Mouse (Mus musculus): ENCODE results near the gene Sema6d.

- TF ChIP-seq CTCF (conservative IDR thresholded peaks at IDR 0.05; ENCODE audit: insufficient read depth, insufficient read length, low read depth, low read length) (no peak), POLR2A (IDR thresholded peaks at IDR 0.05; ENCODE audit: low read depth, low read length) (no peak)
Measured at GRCm38 (mm10) chr2:124657358-124657757, 567.6 kb downstream of the Sema6d start.
